Mouse (Mus musculus) kidney, postnatal 10 days (tissue): ENCODE results near the gene Pex10.

Source experiments
- DNase-seq: peaks from one replicate; pipeline ENCODE4 v3.0.0; 2021; ENCODE audit warnings: mixed read lengths

Pex10 gene

GRCm38 (mm10) chr4:155094565-155094964 lies 27.7 kb downstream of the Pex10 start:
- DNase-seq: peak; percentile 75

DNA sequence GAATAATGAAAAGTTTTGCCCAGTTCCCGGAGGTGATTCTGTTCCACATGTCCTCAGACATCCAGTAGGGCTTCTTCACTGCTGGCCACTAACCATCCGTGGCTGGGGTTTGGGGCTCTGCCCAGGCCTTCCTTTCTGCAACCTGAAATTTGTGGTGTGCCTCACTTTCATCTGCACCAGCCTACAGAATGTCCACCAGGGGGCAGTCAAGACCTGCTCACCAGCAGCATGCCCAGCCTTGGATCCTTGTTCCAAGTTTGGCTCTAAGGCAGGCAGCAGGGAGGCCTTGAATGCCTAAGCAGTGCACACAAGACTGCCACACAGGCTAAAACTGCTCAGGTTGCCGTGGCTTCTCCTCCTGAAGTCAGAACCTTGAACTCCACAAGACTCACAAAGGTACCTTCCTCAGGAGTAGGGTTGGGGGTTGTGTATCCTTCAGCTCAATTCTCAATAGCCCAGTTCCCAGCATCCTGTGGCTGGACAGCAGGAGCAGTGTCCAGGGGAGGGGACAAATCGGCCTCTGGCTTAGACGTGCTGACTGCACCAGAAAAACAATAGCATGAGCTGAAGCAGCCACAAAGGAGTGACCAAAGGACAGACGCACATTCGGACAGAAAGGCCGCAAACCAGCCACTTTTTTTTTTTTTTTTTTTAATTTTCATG lies 28.6 kb downstream of the Pex10 start:
- peak; percentile 93 for DNase-seq

GRCm38 (mm10) chr4:155095967-155096366 lies 29.2 kb downstream of the Pex10 start:
- no peak for DNase-seq

- DNase-seq: no peak
These were observed 30.6 kb downstream of the Pex10 start for GRCm38 (mm10) chr4:155097452-155097851.

- DNase-seq: no peak
These were observed 31.8 kb downstream of the Pex10 start for GRCm38 (mm10) chr4:155098572-155098971.

GRCm38 (mm10) chr4:155107886-155108285 lies 41.1 kb downstream of the Pex10 start:
- no peak for DNase-seq

DNA sequence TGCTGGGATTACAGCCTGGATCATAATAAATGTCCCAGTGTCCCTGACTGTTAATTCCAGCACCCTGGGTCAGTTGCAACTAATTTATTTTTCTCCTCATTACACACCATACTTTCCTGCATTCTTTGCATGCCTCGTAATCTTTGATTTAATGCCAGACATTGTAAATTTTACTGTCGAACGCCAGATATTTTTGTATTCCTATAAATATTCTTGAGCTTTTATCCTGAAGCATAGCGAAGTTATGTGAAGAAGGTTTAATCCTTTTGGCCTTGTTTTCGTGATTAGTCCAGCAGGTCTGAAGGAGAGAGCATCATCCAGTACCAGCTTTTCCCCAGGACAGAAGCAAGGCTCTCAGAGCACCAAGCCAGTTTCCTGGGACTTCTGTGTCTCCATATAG lies 42.7 kb downstream of the Pex10 start:
- no peak for DNase-seq

GRCm38 (mm10) chr4:155113766-155114410 lies 47.1 kb downstream of the Pex10 start:
- no peak for DNase-seq

DNA sequence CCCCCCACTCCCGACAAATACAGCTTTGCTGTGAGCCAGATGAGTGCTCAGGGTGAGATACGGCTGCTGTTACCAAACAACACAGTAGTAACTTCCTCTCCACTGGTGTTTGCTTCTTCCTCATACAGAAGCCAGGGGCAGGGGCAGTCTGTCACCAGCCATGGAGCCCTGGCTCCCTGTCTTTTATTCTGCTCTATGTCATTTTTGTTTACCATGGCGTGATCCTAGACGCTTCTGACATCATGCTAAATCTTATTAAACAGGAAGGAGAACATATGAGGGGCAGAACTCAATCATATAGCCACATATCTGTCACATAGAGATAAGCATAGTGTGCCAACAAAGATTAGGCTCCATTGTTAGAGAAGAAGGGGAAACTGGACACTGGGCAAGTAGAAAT lies 49.8 kb downstream of the Pex10 start:
- DNase-seq: no peak

DNA sequence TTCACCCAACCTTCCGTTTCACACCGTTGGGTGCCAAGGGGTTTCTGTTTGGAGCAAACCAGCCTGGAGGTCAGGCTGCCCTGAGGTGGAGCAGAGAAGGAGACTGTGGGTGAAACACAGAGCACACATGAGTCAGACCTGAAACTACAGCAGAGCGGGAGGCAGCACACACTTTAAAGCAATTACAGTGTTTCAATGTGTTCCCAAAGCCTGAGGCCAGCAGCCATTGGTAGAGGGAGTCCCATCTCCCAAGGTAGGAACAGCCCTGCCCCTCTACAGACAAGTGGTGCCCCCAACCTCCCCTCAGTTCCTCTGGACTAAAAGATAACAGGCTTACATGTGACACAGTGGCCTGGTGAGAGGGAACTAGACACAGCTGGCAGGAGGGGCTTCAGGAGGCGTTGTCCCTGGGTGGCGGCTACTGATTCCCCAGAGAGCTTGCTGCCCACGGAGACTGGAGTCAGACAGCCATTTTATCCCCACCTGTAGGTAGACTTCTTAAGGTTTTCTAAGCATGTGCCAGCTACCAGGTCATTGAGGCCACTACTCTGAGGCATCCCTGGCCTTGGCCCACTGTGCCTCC lies 50.7 kb downstream of the Pex10 start:
- DNase-seq: no peak

DNA sequence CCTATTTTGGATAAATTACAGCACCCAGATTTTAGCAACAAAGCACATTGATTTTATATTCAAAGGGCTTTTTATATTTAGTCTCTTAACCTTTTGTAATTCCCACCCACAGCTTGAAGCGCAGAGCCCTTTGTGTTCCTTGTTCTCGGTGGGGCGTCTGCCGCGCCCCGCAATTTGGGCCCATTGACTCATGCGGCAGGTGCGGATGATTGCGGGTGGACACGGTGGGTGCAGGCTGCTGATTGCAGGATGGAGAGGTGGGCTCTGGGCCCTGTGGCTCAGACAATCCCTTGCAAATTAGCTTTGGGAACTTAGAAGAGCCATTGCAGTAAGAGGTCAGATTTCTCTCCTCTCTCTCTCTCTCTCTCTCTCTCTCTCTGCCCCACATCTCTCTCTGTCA lies 51.5 kb downstream of the Pex10 start:
- DNase-seq: no peak

DNA sequence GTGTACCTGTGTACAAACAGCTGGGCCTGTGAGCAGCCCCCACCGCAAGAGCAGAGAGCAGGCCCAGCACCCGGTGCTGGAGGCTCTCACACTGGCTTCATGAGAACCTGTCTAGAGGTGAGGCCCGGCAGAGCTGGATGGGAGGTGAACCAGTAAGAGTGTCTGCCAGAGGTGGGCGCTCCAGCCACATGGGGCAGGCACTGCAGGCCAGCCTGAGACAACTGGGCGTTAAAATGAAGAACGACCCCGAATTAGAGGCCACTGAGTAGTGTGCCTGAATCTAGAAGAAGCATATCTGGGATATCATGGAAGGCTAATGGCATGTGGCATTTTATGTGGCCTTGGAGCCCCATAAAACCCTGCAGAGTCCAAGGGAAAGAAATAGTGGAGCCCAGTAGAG lies 53.2 kb downstream of the Pex10 start:
- DNase-seq: no peak

DNA sequence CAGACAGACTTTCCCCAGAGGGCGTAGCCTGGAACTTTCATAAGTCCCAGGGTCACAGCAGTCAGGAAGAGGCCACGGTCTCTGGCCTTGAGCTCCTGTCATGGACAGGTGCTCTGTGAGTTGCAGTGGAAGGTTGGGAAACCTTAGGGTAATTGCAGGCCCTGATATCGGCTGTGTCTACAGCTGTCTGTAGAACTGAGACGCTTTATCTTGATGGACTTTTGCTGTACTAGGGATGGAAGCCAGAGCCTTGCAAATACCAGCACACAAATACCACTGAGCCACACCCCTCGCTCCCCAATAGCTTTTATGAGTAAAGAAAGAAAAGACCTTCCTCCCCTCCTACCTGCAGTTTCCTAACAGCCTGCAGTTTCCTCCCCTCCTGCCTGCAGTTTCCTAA lies 53.8 kb downstream of the Pex10 start:
- DNase-seq: no peak

DNA sequence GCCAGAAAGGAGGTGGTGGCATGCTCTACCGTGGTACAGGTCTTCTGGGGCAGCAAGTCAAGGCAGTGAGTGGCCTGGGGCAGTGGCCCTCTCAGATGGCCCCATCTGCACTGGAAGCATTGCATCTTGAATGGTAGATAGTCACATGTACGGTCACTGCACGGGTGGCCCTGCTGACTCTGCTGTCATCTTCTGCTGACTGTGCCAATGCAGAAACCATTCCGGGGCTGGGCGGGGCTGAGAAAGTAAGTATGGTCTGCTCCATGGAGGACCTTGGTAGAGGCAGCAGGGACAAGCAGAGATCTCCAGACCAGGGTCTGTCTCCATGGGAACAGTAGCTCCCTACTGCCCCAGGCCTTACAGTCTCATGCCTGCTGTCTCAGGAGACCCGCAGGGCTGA lies 54.4 kb downstream of the Pex10 start:
- DNase-seq: no peak
